Mouse (Mus musculus) stomach, embryonic 16.5 days (tissue): ENCODE data around the gene E2f3. TPM values are rescaled to one million over a fixed set of nuclear protein-coding genes. Genes with fewer than 3 reads are reported as not detected.

Experiments used
- ATAC-seq: fragments of 200-750 bp; cut with Nextera tagmentation; 2 replicates; pipeline ENCODE4 v1.8.0; 2017; ENCODE audit warnings: moderate number of reproducible peaks, moderate TSS enrichment; ENCODE audit not compliant: insufficient read depth, low FRiP score
- H3K27ac ChIP-seq: fragments of 300-500 bp; sonication (generic); 2 replicates; pipeline ENCODE4 v1.5.1; 2014; ENCODE audit warnings: low read length
- H3K27me3 ChIP-seq: fragments of 300-500 bp; sonication (generic); 2 replicates; pipeline ENCODE4 v1.6.1; 2014; ENCODE audit warnings: low read length, control low read depth, mixed read lengths; ENCODE audit not compliant: control insufficient read depth, insufficient read depth
- H3K36me3 ChIP-seq: fragments of 300-500 bp; sonication (generic); 2 replicates; pipeline ENCODE4 v1.6.1; 2014; ENCODE audit warnings: low read length; ENCODE audit not compliant: control insufficient read depth, insufficient read depth
- H3K4me1 ChIP-seq: fragments of 300-500 bp; sonication (generic); 2 replicates; pipeline ENCODE4 v1.6.1; 2014; ENCODE audit warnings: low read length, control low read depth, mixed read lengths; ENCODE audit not compliant: control insufficient read depth, insufficient read depth
- H3K4me2 ChIP-seq: fragments of 300-500 bp; sonication (generic); 2 replicates; pipeline ENCODE4 v1.6.1; 2014; ENCODE audit warnings: low read depth, low read length, mixed read lengths
- H3K4me3 ChIP-seq: fragments of 300-500 bp; sonication (generic); replicated peaks from 2 replicates; pipeline ENCODE4 v1.5.1; 2014; ENCODE audit warnings: mild to moderate bottlenecking, low read length
- H3K9ac ChIP-seq: fragments of 300-500 bp; sonication (generic); 2 replicates; pipeline ENCODE4 v1.6.1; 2014; ENCODE audit warnings: low read length
- H3K9me3 ChIP-seq: fragments of 300-500 bp; sonication (generic); replicated peaks from 2 replicates; pipeline ENCODE4 v1.6.1; 2016; ENCODE audit warnings: low read length, control low read depth; ENCODE audit not compliant: control insufficient read depth
- WGBS: fragments of 180-500 bp; shearing (Covaris S2); extraction: QIAGEN DNeasy Blood & Tissue Kit; methylation state at CpG from one replicate; pipeline ENCODE4 v1.1.7; 2014; 5-methylcytosine and 5-hydroxymethylcytosine counted together
- polyA plus RNA-seq: library from polyadenylated mRNA; unstranded; fragments of >200 nt; fragmentation: Nextera tagmentation; extraction: Ambion mirVana; gene quantifications from 2 replicates; pipeline ENCODE4 v1.2.1, GENCODE M21; 2015

E2f3 gene
- polyA plus RNA-seq, 1 experiment from 2014 or later, result 7.5 TPM

- H3K4me3 ChIP-seq, result no peak overlapping the region
- H3K9ac ChIP-seq, result no peak overlapping the region
- 89% methylated on average over 5 of the region's 5 CpGs for WGBS
- H3K4me1 ChIP-seq, result no peaks in the 10 kb centered on the region
- peaks cover 6% of the 10 kb centered on the region; the same call in 1 of the 2 replicates for H3K36me3 ChIP-seq
- no peak overlapping the region for H3K4me2 ChIP-seq
- no peaks in the 10 kb centered on the region for H3K9me3 ChIP-seq
- no peak for ATAC-seq
- H3K27me3 ChIP-seq, result no peaks in the 10 kb centered on the region
- H3K27ac ChIP-seq, result no peak overlapping the region
These were observed 18.5 kb downstream of the E2f3 start for GRCm38 (mm10) chr13:29967367-29967766.

DNA sequence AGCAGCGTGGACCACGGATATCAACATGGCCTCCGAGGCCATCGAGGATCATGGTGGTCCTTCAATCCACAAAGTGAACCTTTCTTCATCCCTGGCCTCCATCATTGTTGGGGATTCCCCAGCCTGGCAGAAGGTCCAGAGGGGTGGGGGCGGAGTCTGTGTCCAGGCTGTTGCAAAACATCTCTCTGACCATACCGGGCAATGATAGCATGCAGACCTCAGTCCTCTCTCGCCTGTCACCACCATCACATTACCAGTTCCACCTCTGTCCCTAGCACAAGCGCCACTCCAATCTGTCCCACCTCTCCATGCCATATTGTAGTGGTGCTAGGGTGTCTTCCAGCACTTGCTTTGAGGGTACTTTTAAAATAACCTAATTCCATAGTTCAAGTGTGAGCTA lies 18.9 kb downstream of the E2f3 start:
- Histone ChIP-seq H3K9ac (no peak overlapping the region), H3K27ac (no peak overlapping the region), H3K9me3 (no peaks in the 10 kb centered on the region), H3K4me2 (no peak overlapping the region), H3K4me1 (no peaks in the 10 kb centered on the region), H3K27me3 (no peaks in the 10 kb centered on the region), H3K4me3 (no peak overlapping the region), H3K36me3 (peaks cover 6% of the 10 kb centered on the region; the same call in 1 of the 2 replicates)
- WGBS, result 93% methylated on average over 8 of the region's 8 CpGs
- ATAC-seq, result no peak

- Histone ChIP-seq H3K4me2 (no peak overlapping the region), H3K9me3 (no peaks in the 10 kb centered on the region), H3K27me3 (no peaks in the 10 kb centered on the region), H3K4me3 (no peak overlapping the region), H3K4me1 (no peaks in the 10 kb centered on the region), H3K36me3 (peaks cover 6% of the 10 kb centered on the region; the same call in 1 of the 2 replicates), H3K9ac (no peak overlapping the region), H3K27ac (no peak overlapping the region)
- no peak for ATAC-seq
- 82% methylated on average over 6 of the region's 6 CpGs for WGBS
These were observed 21.8 kb downstream of the E2f3 start for GRCm38 (mm10) chr13:29964087-29964486.

DNA sequence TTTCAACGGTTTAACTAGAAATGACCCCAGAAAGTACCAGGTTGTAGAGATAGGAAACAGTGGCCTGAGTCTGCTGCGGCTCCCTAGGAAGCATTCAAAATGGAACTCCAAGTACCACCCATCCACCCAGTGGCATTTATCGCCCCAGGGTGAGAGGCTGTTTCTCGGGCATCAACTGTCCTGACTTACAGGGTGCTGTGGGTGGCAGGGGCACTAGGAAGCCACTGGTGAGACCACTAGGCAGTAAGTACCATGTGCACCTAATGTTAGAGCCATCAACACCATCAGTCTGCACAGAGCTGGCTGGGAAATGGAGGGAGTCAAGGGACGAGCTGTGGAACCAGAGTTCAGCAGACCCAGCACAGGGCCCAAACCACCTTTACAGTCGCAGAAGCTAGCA lies 25.4 kb downstream of the E2f3 start:
- Histone ChIP-seq H3K4me1 (peaks cover 7% of the 10 kb centered on the region), H3K4me2 (no peak overlapping the region), H3K27ac (no peak overlapping the region), H3K9ac (no peak overlapping the region), H3K36me3 (no peaks in the 10 kb centered on the region), H3K4me3 (no peak overlapping the region), H3K9me3 (no peaks in the 10 kb centered on the region), H3K27me3 (no peaks in the 10 kb centered on the region)
- no peak for ATAC-seq
- WGBS, result 86% methylated on average over 6 of the region's 6 CpGs

DNA sequence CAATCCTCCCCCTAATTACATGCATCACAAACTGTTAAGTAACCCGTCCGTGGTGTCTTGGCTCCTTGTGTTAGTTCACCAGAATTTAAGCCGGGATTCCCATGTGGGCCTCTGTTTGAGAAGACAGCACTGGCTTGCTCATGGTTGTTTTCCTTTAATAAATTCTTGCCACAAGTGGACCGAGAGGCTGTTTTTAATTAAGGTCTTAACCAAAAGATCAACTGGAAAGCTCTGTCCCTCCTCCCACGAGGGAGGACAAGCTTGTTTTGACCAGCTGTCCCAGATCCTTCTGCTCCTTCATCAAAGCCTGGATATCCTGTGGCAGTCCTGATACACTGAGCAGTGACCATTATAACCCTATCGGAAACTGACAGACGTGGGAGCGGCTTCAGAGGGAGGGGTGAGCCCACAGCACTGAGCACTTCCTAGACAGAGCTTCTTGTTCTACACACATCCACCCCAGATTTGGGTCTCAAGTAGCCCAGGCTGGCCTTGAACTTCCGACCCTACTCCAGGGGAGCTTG lies 28.1 kb downstream of the E2f3 start:
- H3K27me3 ChIP-seq, result no peaks in the 10 kb centered on the region
- H3K9me3 ChIP-seq, result peaks cover 3% of the 10 kb centered on the region; the same call in 1 of the 2 replicates
- H3K27ac ChIP-seq, result no peak overlapping the region
- peaks cover 7% of the 10 kb centered on the region for H3K4me1 ChIP-seq
- H3K9ac ChIP-seq, result no peak overlapping the region
- no peak for ATAC-seq
- no peak overlapping the region for H3K4me3 ChIP-seq
- H3K4me2 ChIP-seq, result no peak overlapping the region
- 68% methylated on average over 9 of the region's 9 CpGs for WGBS
- H3K36me3 ChIP-seq, result no peaks in the 10 kb centered on the region

GRCm38 (mm10) chr13:29956821-29957421 lies 28.9 kb downstream of the E2f3 start:
- Histone ChIP-seq H3K4me1 (peaks cover 7% of the 10 kb centered on the region), H3K27me3 (no peaks in the 10 kb centered on the region), H3K4me3 (no peak overlapping the region), H3K9ac (no peak overlapping the region), H3K27ac (no peak overlapping the region), H3K9me3 (peaks cover 3% of the 10 kb centered on the region; the same call in 1 of the 2 replicates), H3K4me2 (no peak overlapping the region), H3K36me3 (no peaks in the 10 kb centered on the region)
- WGBS, result 83% methylated on average over 12 of the region's 12 CpGs
- ATAC-seq, result no peak

- Histone ChIP-seq H3K4me3 (no peak overlapping the region), H3K9me3 (peaks cover 3% of the 10 kb centered on the region; the same call in 1 of the 2 replicates), H3K9ac (no peak overlapping the region), H3K36me3 (no peaks in the 10 kb centered on the region), H3K27ac (no peak overlapping the region), H3K27me3 (no peaks in the 10 kb centered on the region), H3K4me1 (peaks cover 7% of the 10 kb centered on the region), H3K4me2 (no peak overlapping the region)
- ATAC-seq, result no peak
- WGBS, result 83% methylated on average over 10 of the region's 11 CpGs
These were observed 30.6 kb downstream of the E2f3 start for GRCm38 (mm10) chr13:29955296-29955695.

- Histone ChIP-seq H3K4me3 (no peak overlapping the region), H3K36me3 (no peaks in the 10 kb centered on the region), H3K9me3 (peaks cover 3% of the 10 kb centered on the region; the same call in 1 of the 2 replicates), H3K4me2 (no peak overlapping the region), H3K4me1 (peaks cover 7% of the 10 kb centered on the region), H3K27me3 (no peaks in the 10 kb centered on the region), H3K27ac (no peak overlapping the region), H3K9ac (no peak overlapping the region)
- no peak for ATAC-seq
- WGBS, result 93% methylated on average over 10 of the region's 10 CpGs
These were observed 31.1 kb downstream of the E2f3 start for GRCm38 (mm10) chr13:29954741-29955140.

DNA sequence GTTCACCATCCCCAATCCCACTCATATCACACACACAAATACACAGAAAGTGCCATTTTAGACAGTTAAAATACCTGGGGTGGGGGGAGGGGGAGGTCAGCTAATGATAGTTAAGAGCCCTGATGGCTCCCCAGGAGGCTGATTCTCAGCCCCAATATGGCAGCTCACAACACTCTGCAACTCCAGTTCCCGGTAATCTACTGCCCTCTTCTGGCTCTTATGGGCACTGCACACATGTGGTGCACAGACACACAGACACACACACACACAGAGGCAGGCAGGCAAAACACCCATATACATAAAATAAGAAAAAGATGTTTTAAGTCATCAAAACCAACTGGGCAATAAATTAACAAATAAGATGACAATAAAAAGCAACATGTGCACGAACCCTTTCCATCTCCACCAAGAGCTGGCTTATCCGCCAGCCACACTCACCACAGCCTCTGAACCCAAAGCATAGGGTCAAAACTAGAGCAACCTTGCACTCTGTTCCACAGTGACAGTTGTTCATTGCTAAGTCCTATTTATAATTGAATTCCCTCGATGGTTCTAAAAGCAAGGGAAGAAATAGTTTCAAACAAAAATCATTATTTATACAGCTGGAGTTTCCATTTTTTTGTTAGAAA lies 32.3 kb downstream of the E2f3 start:
- WGBS, result 87% methylated on average over 4 of the region's 4 CpGs
- Histone ChIP-seq H3K4me2 (no peak overlapping the region), H3K4me1 (peaks cover 7% of the 10 kb centered on the region), H3K4me3 (no peak overlapping the region), H3K27me3 (no peaks in the 10 kb centered on the region), H3K9me3 (peaks cover 3% of the 10 kb centered on the region; the same call in 1 of the 2 replicates), H3K27ac (no peak overlapping the region), H3K9ac (no peak overlapping the region), H3K36me3 (no peaks in the 10 kb centered on the region)
- ATAC-seq, result no peak
